Mouse (Mus musculus) MEL (cell line): ENCODE data around the gene Spef1. TPM values are rescaled to one million over a fixed set of nuclear protein-coding genes. Genes with fewer than 3 reads are reported as not detected.

ENCODE experiments used
- DNase-seq: peaks from one replicate; pipeline ENCODE4 v3.0.0; 2011; ENCODE audit warnings: low read depth, low spot score
- H3K27ac ChIP-seq: 2 replicates; pipeline ENCODE4 v1.5.1; 2012; ENCODE audit warnings: low read depth, mild to moderate bottlenecking, control low read depth, low read length, moderate library complexity; ENCODE audit not compliant: control insufficient read depth
- H3K27me3 ChIP-seq, 2 experiments: fragments of 150-350 bp in 1 of 2; sonication (generic) in 1 of 2; 2 replicates each; pipeline ENCODE4 v1.6.1; 2012; ENCODE audit warnings: low read length in 2 of 2, mild to moderate bottlenecking in 2 of 2, improper control_type of control experiment in 1 of 2, moderate library complexity in 1 of 2; ENCODE audit not compliant: insufficient read depth in 2 of 2, control insufficient read depth in 1 of 2
- H3K36me3 ChIP-seq, 2 experiments: 2 replicates each; pipeline ENCODE4 v1.6.1; 2012 to 2014; ENCODE audit warnings: low read length in 2 of 2, improper control_type of control experiment in 1 of 2, inconsistent platforms in 1 of 2, mild to moderate bottlenecking in 1 of 2; ENCODE audit not compliant: insufficient read depth in 2 of 2, control insufficient read depth in 1 of 2
- H3K4me1 ChIP-seq, 2 experiments: fragments of 150-350 bp in 1 of 2; sonication (generic) in 1 of 2; 2 replicates each; pipeline ENCODE4 v1.6.1; 2012; ENCODE audit warnings: low read length in 2 of 2, improper control_type of control experiment in 1 of 2, mild to moderate bottlenecking in 1 of 2; ENCODE audit not compliant: insufficient read depth in 2 of 2, control insufficient read depth in 1 of 2
- H3K4me3 ChIP-seq, 2 experiments: fragments of 150-350 bp in 1 of 2; sonication (generic) in 1 of 2; 2 replicates each; pipeline ENCODE4 v1.5.1; 2012; ENCODE audit warnings: low read depth in 2 of 2, low read length in 2 of 2, mild to moderate bottlenecking in 2 of 2, moderate library complexity in 2 of 2, control low read depth in 1 of 2, improper control_type of control experiment in 1 of 2; ENCODE audit not compliant: control insufficient read depth in 1 of 2, insufficient read depth in 1 of 2
- H3K79me2 ChIP-seq: 2 replicates; pipeline ENCODE4 v1.6.1; 2012; ENCODE audit warnings: mild to moderate bottlenecking, low read length, moderate library complexity; ENCODE audit not compliant: control insufficient read depth, poor library complexity, insufficient read depth
- H3K9ac ChIP-seq: 2 replicates; pipeline ENCODE4 v1.6.1; 2012; ENCODE audit warnings: low read depth, mild to moderate bottlenecking, control low read depth, low read length, moderate library complexity; ENCODE audit not compliant: control insufficient read depth, poor library complexity, severe bottlenecking
- H3K9me3 ChIP-seq: fragments of 150-350 bp; sonication (generic); replicated peaks from 2 replicates; pipeline ENCODE4 v1.6.1; 2012; ENCODE audit warnings: mild to moderate bottlenecking, low read length, improper control_type of control experiment, moderate library complexity; ENCODE audit not compliant: insufficient read depth
- BHLHE40 ChIP-seq: IDR thresholded peaks from 2 replicates; pipeline ENCODE4 v1.6.1; 2012; ENCODE audit warnings: low read depth, mild to moderate bottlenecking, inconsistent platforms, low read length, improper control_type of control experiment, borderline replicate concordance
- CTCF ChIP-seq, 3 experiments: IDR thresholded peaks in 2 of 3; conservative IDR thresholded peaks in 1 of 3; 2 replicates each; pipeline ENCODE4 v1.5.1; 2011 to 2012; ENCODE audit warnings: low read length in 3 of 3, low read depth in 2 of 3, mild to moderate bottlenecking in 2 of 3, improper control_type of control experiment in 1 of 3, inconsistent platforms in 1 of 3, mixed read lengths in 1 of 3, moderate library complexity in 1 of 3; ENCODE audit not compliant: control insufficient read depth in 1 of 3, insufficient read depth in 1 of 3, poor library complexity in 1 of 3, severe bottlenecking in 1 of 3
- E2F4 ChIP-seq: IDR thresholded peaks from 2 replicates; pipeline ENCODE4 v1.6.1; 2011; ENCODE audit warnings: low read depth, low read length, improper control_type of control experiment, borderline replicate concordance
- ELF1 ChIP-seq: IDR thresholded peaks from 2 replicates; pipeline ENCODE4 v1.6.1; 2014; ENCODE audit warnings: low read depth, mild to moderate bottlenecking, inconsistent platforms, low read length, improper control_type of control experiment, moderate library complexity
- EP300 ChIP-seq, 2 experiments: IDR thresholded peaks; 2 replicates each; pipeline ENCODE4 v1.6.1; 2011; ENCODE audit warnings: improper control_type of control experiment in 2 of 2, low read length in 2 of 2, low read depth in 1 of 2, mild to moderate bottlenecking in 1 of 2
- ETS1 ChIP-seq: IDR thresholded peaks from 2 replicates; pipeline ENCODE4 v1.6.1; 2012; ENCODE audit warnings: low read depth, mild to moderate bottlenecking, inconsistent platforms, low read length, improper control_type of control experiment, moderate library complexity
- GATA1 ChIP-seq: IDR thresholded peaks from 2 replicates; pipeline ENCODE4 v1.6.1; 2011; ENCODE audit warnings: low read depth, low read length, improper control_type of control experiment
- MAFK ChIP-seq: IDR thresholded peaks from 2 replicates; pipeline ENCODE4 v1.6.1; 2011; ENCODE audit warnings: low read depth, mild to moderate bottlenecking, low read length, improper control_type of control experiment, borderline replicate concordance
- MAX ChIP-seq: IDR thresholded peaks from 2 replicates; pipeline ENCODE4 v1.6.1; 2011; ENCODE audit warnings: low read length, improper control_type of control experiment
- MAZ ChIP-seq: IDR thresholded peaks from 2 replicates; pipeline ENCODE4 v1.6.1; 2012; ENCODE audit warnings: low read depth, mild to moderate bottlenecking, inconsistent platforms, low read length, improper control_type of control experiment
- MEF2A ChIP-seq: IDR thresholded peaks from 2 replicates; pipeline ENCODE4 v1.6.1; 2014; ENCODE audit warnings: low read depth, mild to moderate bottlenecking, inconsistent platforms, low read length, improper control_type of control experiment; ENCODE audit not compliant: poor library complexity, insufficient replicate concordance, severe bottlenecking; ENCODE audit errors: extremely low read depth
- MXI1 ChIP-seq: IDR thresholded peaks from 2 replicates; pipeline ENCODE4 v1.6.1; 2011; ENCODE audit warnings: mild to moderate bottlenecking, low read depth, low read length, improper control_type of control experiment
- MYB ChIP-seq: IDR thresholded peaks from 2 replicates; pipeline ENCODE4 v1.6.1; 2011; ENCODE audit warnings: mild to moderate bottlenecking, low read depth, low read length, improper control_type of control experiment
- POLR2A ChIP-seq, 2 experiments: IDR thresholded peaks; 2 replicates each; pipeline ENCODE4 v1.6.1; 2011 to 2012; ENCODE audit warnings: low read length in 2 of 2, mild to moderate bottlenecking in 2 of 2, control low read depth in 1 of 2, improper control_type of control experiment in 1 of 2, low read depth in 1 of 2, moderate library complexity in 1 of 2; ENCODE audit not compliant: control insufficient read depth in 1 of 2, insufficient read depth in 1 of 2, poor library complexity in 1 of 2
- POLR2AphosphoS2 ChIP-seq: IDR thresholded peaks from 2 replicates; pipeline ENCODE4 v1.6.1; 2011; ENCODE audit warnings: low read length, improper control_type of control experiment
- RAD21 ChIP-seq: IDR thresholded peaks from 2 replicates; pipeline ENCODE4 v1.6.1; 2011; ENCODE audit warnings: mild to moderate bottlenecking, low read depth, low read length, improper control_type of control experiment
- RCOR1 ChIP-seq: IDR thresholded peaks from 2 replicates; pipeline ENCODE4 v1.6.1; 2012; ENCODE audit warnings: low read depth, mild to moderate bottlenecking, inconsistent platforms, low read length, improper control_type of control experiment
- SIN3A ChIP-seq: IDR thresholded peaks from 2 replicates; pipeline ENCODE4 v1.6.1; 2012; ENCODE audit warnings: low read length, improper control_type of control experiment, inconsistent platforms
- TAL1 ChIP-seq: IDR thresholded peaks from 2 replicates; pipeline ENCODE4 v1.6.1; 2012; ENCODE audit warnings: mild to moderate bottlenecking, inconsistent platforms, low read length, moderate library complexity, mixed read lengths
- TCF12 ChIP-seq: IDR thresholded peaks from 2 replicates; pipeline ENCODE4 v1.6.1; 2014; ENCODE audit warnings: low read depth, mild to moderate bottlenecking, inconsistent platforms, low read length, improper control_type of control experiment, moderate library complexity
- USF2 ChIP-seq, 2 experiments: IDR thresholded peaks; 2 replicates each; pipeline ENCODE4 v1.6.1; 2011 to 2012; ENCODE audit warnings: improper control_type of control experiment in 2 of 2, low read length in 2 of 2, borderline replicate concordance in 1 of 2, inconsistent platforms in 1 of 2, low read depth in 1 of 2, mild to moderate bottlenecking in 1 of 2; ENCODE audit not compliant: insufficient read depth in 1 of 2
- ZKSCAN1 ChIP-seq: IDR thresholded peaks from 2 replicates; pipeline ENCODE4 v1.6.1; 2012; ENCODE audit warnings: low read depth, mild to moderate bottlenecking, inconsistent platforms, low read length, improper control_type of control experiment, moderate library complexity
- ZNF384 ChIP-seq: IDR thresholded peaks from 2 replicates; pipeline ENCODE4 v1.6.1; 2012; ENCODE audit warnings: low read depth, mild to moderate bottlenecking, inconsistent platforms, low read length, improper control_type of control experiment
- polyA plus RNA-seq, 2 experiments: library from polyadenylated mRNA; stranded (reverse) in 1 of 2; unstranded in 1 of 2; fragments of >175 nt in 1 of 2; fragments of >200 nt in 1 of 2; gene quantifications; 2 replicates each; pipeline versions ENCODE4 v1.2.1 to v1.2.4; 2012; ENCODE audit warnings: low replicate concordance in 2 of 2, low read depth in 1 of 2; ENCODE audit not compliant: insufficient read length in 2 of 2, insufficient read depth in 1 of 2, missing spikeins in 1 of 2
- total RNA-seq: library from RNA; depleted of rRNA; stranded (reverse); fragments of 300-350 nt; gene quantifications from 2 replicates; pipeline ENCODE4 v1.2.3, GENCODE M21; 2012

Gene Spef1
- total and polyA plus RNA-seq, 3 experiments: 1.2 to 1.8 TPM; not detected in 1

- no peak overlapping the region for H3K9ac ChIP-seq
- DNase-seq: no peak
- no peaks in the 10 kb centered on the region for H3K9me3 ChIP-seq
- H3K27ac ChIP-seq: no peak overlapping the region
- H3K36me3 ChIP-seq: peaks cover 0 to 27% of the 10 kb centered on the region in 2 experiments; a peak in 2 of 4 replicates
- H3K4me3 ChIP-seq: no peak overlapping the region
- TF ChIP-seq GATA1 (no peak), CTCF (IDR thresholded peaks at IDR 0.05 in 2 of 3, conservative IDR thresholded peaks at IDR 0.05 in 1 of 3; ENCODE audit: control insufficient read depth in 1 of 3, insufficient read depth in 1 of 3, low read depth in 2 of 3, low read length in 3 of 3, poor library complexity in 1 of 3, severe bottlenecking in 1 of 3) (no peak), MAFK (no peak), EP300 (IDR thresholded peaks at IDR 0.05; ENCODE audit: low read depth in 1 of 2, low read length in 2 of 2) (no peak), POLR2A (IDR thresholded peaks at IDR 0.05; ENCODE audit: control insufficient read depth in 1 of 2, insufficient read depth in 1 of 2, low read depth in 1 of 2, low read length in 2 of 2, poor library complexity in 1 of 2) (no peak), ETS1 (no peak), USF2 (IDR thresholded peaks at IDR 0.05; ENCODE audit: borderline replicate concordance in 1 of 2, insufficient read depth in 1 of 2, low read depth in 1 of 2, low read length in 2 of 2) (no peak)
- peaks cover 7 to 55% of the 10 kb centered on the region in 2 experiments; a peak in 3 of 4 replicates for H3K4me1 ChIP-seq
- peaks cover 1% of the 10 kb centered on the region; the same call in 1 of the 2 replicates for H3K79me2 ChIP-seq
- no peaks in the 10 kb centered on the region for H3K27me3 ChIP-seq
These were observed 21.3 kb upstream of the Spef1 start for GRCm38 (mm10) chr2:131208356-131208755.

GRCm38 (mm10) chr2:131206778-131207177 lies 19.7 kb upstream of the Spef1 start, which contains the start of gene Ap5s1:
Ap5s1 (plus strand) TSS chr2:131207078.
- Histone ChIP-seq H3K4me3 (no peak within 1 kb of the TSS), H3K79me2 (peaks cover 1% of the 10 kb centered on the region; the same call in 1 of the 2 replicates), H3K36me3 (peaks cover 0 to 26% of the 10 kb centered on the region in 2 experiments; a peak in 2 of 4 replicates), H3K9me3 (no peaks in the 10 kb centered on the region), H3K27me3 (no peaks in the 10 kb centered on the region), H3K4me1 (peaks cover 7 to 58% of the 10 kb centered on the region in 2 experiments; a peak in 3 of 4 replicates), H3K27ac (peak within 1 kb of the TSS; percentile 18), H3K9ac (no peak within 1 kb of the TSS)
- TF ChIP-seq ELF1: no peak
- TF ChIP-seq MEF2A: no peak
- TF ChIP-seq ZKSCAN1: peak; percentile 25; the same call in 1 of the 2 replicates
- TF ChIP-seq POLR2AphosphoS2: no peak
- no peak for TF ChIP-seq RAD21
- no peak for DNase-seq

- H3K4me1 ChIP-seq: peaks cover 7 to 53% of the 10 kb centered on the region in 2 experiments; a peak in 3 of 4 replicates
- no peak overlapping the region for H3K9ac ChIP-seq
- H3K9me3 ChIP-seq: no peaks in the 10 kb centered on the region
- H3K4me3 ChIP-seq: no peak overlapping the region
- H3K36me3 ChIP-seq: peaks cover 0 to 25% of the 10 kb centered on the region in 2 experiments; a peak in 2 of 4 replicates
- peak; percentile 93 for DNase-seq
- H3K27ac ChIP-seq: peak overlapping the region; percentile 57
- H3K27me3 ChIP-seq: no peaks in the 10 kb centered on the region
- peaks cover 1% of the 10 kb centered on the region; the same call in 1 of the 2 replicates for H3K79me2 ChIP-seq
- TF ChIP-seq TCF12 (peak; percentile 100), RCOR1 (peak; percentile 98), EP300 (IDR thresholded peaks at IDR 0.05; ENCODE audit: low read depth in 1 of 2, low read length in 2 of 2) (peak; percentile 98 to 99), ZKSCAN1 (no peak; the same call in 1 of the 2 replicates), MAZ (peak; percentile 96), MYB (0 out of 2 replicates have a peak, but pooled peaks have one; percentile 36), ZNF384 (peak; percentile 98), TAL1 (peak; percentile 98), SIN3A (peak; percentile 71), MEF2A (no peak), BHLHE40 (peak; percentile 45; the same call in 1 of the 2 replicates), E2F4 (no peak), MXI1 (peak; percentile 59; the same call in 1 of the 2 replicates), MAX (no peak), GATA1 (peak; percentile 100)
These were observed 18.6 kb upstream of the Spef1 start for GRCm38 (mm10) chr2:131205521-131206182.
